Mouse (Mus musculus): ENCODE results near the gene Opn3. TPM values are rescaled to one million over a fixed set of nuclear protein-coding genes. Genes with fewer than 3 reads are reported as not detected.

Gene Opn3
- polyA plus RNA-seq, 1 experiment from 2014 or later = 10.5 TPM

DNA sequence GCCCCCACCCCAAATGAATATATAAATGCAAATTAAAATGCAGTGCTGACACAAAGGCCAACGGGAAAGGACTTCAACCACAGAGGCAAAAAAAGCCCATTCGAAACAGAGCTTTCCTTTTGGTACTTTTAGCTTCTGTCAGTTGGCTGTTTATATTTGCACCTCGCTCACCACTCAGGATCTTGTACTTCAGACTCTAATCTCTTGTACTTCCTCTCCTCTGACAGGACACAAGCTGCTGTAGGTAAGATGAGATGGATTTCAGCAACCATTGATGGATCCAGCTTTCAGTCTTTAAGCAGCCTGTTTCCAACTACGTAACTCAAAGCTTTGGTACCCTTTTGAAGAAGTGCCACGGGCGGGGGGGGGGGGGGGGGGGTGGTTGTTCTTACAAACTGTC is 11.6 kb downstream of the Opn3 start:
- TF ChIP-seq CTCF (IDR thresholded peaks at IDR 0.05; ENCODE audit: low read depth) = no peak
- Histone ChIP-seq H3K9ac (ENCODE audit: low read depth, low read length) (no peak overlapping the region), H3K36me3 (ENCODE audit: insufficient read depth, low read length) (no peaks in the 10 kb centered on the region), H3K4me1 (replicated peaks; ENCODE audit: insufficient read depth, low read length) (no peaks in the 10 kb centered on the region), H3K27me3 (ENCODE audit: insufficient read depth, low read length) (no peaks in the 10 kb centered on the region), H3K4me3 (replicated peaks; ENCODE audit: low read depth, low read length) (no peak overlapping the region), H3K27ac (no peak overlapping the region), H3K9me3 (replicated peaks; ENCODE audit: low read length) (no peaks in the 10 kb centered on the region), H3K4me2 (ENCODE audit: low read length) (no peak overlapping the region)
- WGBS = 88% methylated on average over 6 of the region's 6 CpGs
- no peak for DNase-seq (ENCODE audit: low spot score)
- no peak for ATAC-seq (replicated peaks; ENCODE audit: low FRiP score, low read depth)

DNA sequence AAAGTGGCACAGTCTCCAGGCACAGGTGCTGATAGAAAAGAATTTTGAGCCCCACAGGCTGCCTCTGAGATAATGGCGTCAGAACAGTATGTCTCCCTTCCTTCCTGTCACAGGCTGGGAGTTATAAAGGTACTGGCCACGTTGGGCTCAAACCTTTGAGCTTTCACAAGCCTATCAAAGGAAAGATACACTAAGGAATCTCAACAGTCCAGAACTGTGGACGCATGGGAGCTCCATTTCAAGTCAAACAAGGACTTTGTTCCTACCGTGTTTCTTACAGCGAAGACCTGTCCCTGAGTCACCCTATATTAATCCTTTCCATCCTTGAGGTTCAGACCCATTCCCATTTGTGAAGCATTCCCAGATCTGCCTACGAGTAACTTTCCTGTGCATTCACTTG is 15.1 kb downstream of the Opn3 start:
- DNase-seq (ENCODE audit: low spot score) (no peak), ATAC-seq (replicated peaks; ENCODE audit: low FRiP score, low read depth) (no peak)
- 75% methylated on average over 6 of the region's 6 CpGs for WGBS
- Histone ChIP-seq H3K4me3 (replicated peaks; ENCODE audit: low read depth, low read length) (no peak overlapping the region), H3K9ac (ENCODE audit: low read depth, low read length) (no peak overlapping the region), H3K36me3 (ENCODE audit: insufficient read depth, low read length) (no peaks in the 10 kb centered on the region), H3K4me2 (ENCODE audit: low read length) (no peak overlapping the region), H3K27me3 (ENCODE audit: insufficient read depth, low read length) (no peaks in the 10 kb centered on the region), H3K27ac (no peak overlapping the region), H3K4me1 (replicated peaks; ENCODE audit: insufficient read depth, low read length) (no peaks in the 10 kb centered on the region), H3K9me3 (replicated peaks; ENCODE audit: low read length) (no peaks in the 10 kb centered on the region)
- no peak for TF ChIP-seq CTCF (IDR thresholded peaks at IDR 0.05; ENCODE audit: low read depth)

DNA sequence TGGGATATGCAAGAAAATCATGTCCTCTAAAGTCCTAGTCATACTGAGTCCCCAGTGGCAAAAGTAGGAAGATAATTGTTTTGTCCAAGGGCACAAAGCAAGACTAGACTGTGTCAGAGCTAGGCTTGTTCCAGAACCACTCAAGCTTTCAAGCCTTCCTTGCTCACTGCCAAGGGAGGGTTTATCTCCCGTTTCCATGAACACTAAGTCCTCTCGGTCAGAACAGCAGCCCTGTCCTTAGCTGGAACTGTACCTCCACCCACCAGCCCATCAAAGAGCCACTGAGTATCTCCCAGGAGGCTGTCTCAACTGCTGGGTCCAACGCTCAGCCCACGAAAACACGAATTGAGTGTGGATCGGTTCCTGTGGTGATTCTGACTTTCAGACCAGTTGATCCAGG is 17.5 kb downstream of the Opn3 start:
- Histone ChIP-seq H3K4me3 (replicated peaks; ENCODE audit: low read depth, low read length) (no peak overlapping the region), H3K27me3 (ENCODE audit: insufficient read depth, low read length) (no peaks in the 10 kb centered on the region), H3K36me3 (ENCODE audit: insufficient read depth, low read length) (no peaks in the 10 kb centered on the region), H3K4me2 (ENCODE audit: low read length) (no peak overlapping the region), H3K9me3 (replicated peaks; ENCODE audit: low read length) (no peaks in the 10 kb centered on the region), H3K4me1 (replicated peaks; ENCODE audit: insufficient read depth, low read length) (no peaks in the 10 kb centered on the region), H3K9ac (ENCODE audit: low read depth, low read length) (no peak overlapping the region), H3K27ac (no peak overlapping the region)
- ATAC-seq (replicated peaks; ENCODE audit: low FRiP score, low read depth) = no peak
- WGBS = 64% methylated on average over 6 of the region's 6 CpGs
- DNase-seq (ENCODE audit: low spot score) = no peak
- TF ChIP-seq CTCF (IDR thresholded peaks at IDR 0.05; ENCODE audit: low read depth) = no peak

DNA sequence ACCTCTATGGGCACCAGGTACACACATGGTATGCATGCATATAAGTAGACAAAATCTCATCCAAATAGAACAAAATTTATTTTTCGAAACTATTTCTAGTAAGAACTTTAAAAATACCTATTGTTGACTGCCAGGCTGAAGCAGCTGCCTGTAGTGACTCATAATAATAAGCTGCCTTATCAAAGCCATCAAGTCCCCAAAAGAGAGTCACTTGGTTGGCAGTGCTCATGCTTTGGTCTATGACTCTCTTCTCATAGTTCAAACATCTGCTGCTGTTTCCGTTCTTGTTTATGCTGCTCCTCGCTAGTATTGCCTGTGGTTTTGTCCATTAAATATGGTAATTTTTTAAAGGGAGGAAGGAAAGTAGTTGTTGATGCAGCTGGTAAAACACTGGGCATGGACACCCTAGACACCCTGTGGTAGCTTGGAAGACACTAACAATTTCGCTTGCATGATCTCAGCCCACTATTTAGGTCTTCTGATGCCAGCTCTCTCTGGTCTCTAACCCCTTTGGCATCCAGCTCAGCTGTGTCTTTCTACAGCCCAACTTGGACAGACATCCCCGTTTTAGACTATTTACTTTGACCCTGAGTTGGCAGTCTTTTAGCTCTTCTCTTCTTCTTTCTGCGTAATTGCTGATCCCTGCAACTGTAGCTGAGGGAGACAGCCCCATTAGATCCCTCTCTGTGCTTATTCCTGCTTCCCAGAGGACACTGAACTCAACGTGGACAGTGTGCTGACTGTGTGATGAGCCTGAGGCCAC is 18.8 kb downstream of the Opn3 start:
- WGBS = 73% methylated on average over 7 of the region's 7 CpGs
- TF ChIP-seq CTCF (IDR thresholded peaks at IDR 0.05; ENCODE audit: low read depth) = no peak

DNA sequence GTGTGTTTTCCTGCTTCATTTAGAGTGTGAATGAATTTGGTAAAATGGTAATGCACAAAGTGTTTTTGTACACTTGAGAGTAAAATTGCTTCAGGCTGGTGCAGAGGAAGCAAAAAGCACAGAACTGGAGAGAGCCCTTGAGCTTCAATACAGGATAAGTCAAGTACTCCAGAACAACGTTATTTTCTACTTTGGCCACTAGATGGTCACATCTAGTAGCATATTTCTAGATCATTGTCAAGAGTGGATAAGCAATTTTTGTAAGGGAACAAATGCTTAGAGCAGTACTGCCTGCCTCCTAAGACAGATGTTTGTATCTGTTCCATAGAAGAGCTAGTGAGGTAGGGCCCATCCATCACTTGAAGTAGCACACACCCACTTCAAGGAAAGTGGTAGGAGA is 20.9 kb downstream of the Opn3 start:
- no peak for ATAC-seq (replicated peaks; ENCODE audit: low FRiP score, low read depth)
- 29% methylated on average over 1 of the region's 1 CpGs for WGBS
- peak; percentile 56; the same call in 1 of the 2 replicates for TF ChIP-seq CTCF (IDR thresholded peaks at IDR 0.05; ENCODE audit: low read depth)
- DNase-seq (ENCODE audit: low spot score) = peak; percentile 58
- no peaks in the 10 kb centered on the region for H3K4me1 ChIP-seq (replicated peaks; ENCODE audit: insufficient read depth, low read length)
- H3K9me3 ChIP-seq (replicated peaks; ENCODE audit: low read length) = no peaks in the 10 kb centered on the region
- no peak overlapping the region for H3K4me3 ChIP-seq (replicated peaks; ENCODE audit: low read depth, low read length)
- no peaks in the 10 kb centered on the region for H3K36me3 ChIP-seq (ENCODE audit: insufficient read depth, low read length)
- no peaks in the 10 kb centered on the region for H3K27me3 ChIP-seq (ENCODE audit: insufficient read depth, low read length)
- H3K4me2 ChIP-seq (ENCODE audit: low read length) = no peak overlapping the region
- no peak overlapping the region for H3K27ac ChIP-seq
- no peak overlapping the region for H3K9ac ChIP-seq (ENCODE audit: low read depth, low read length)

More for the DNA sequence above, 18.8 kb downstream of the Opn3 start:
- Histone ChIP-seq H3K27me3 (ENCODE audit: insufficient read depth, low read length) (no peaks in the 10 kb centered on the region), H3K4me2 (ENCODE audit: low read length) (no peak overlapping the region), H3K4me1 (replicated peaks; ENCODE audit: insufficient read depth, low read length) (no peaks in the 10 kb centered on the region), H3K9ac (ENCODE audit: low read depth, low read length) (no peak overlapping the region), H3K36me3 (ENCODE audit: insufficient read depth, low read length) (no peaks in the 10 kb centered on the region), H3K9me3 (replicated peaks; ENCODE audit: low read length) (no peaks in the 10 kb centered on the region), H3K27ac (no peak overlapping the region), H3K4me3 (replicated peaks; ENCODE audit: low read depth, low read length) (no peak overlapping the region)
- ATAC-seq (replicated peaks; ENCODE audit: low FRiP score, low read depth) = no peak
- DNase-seq (ENCODE audit: low spot score) = no peak

DNA sequence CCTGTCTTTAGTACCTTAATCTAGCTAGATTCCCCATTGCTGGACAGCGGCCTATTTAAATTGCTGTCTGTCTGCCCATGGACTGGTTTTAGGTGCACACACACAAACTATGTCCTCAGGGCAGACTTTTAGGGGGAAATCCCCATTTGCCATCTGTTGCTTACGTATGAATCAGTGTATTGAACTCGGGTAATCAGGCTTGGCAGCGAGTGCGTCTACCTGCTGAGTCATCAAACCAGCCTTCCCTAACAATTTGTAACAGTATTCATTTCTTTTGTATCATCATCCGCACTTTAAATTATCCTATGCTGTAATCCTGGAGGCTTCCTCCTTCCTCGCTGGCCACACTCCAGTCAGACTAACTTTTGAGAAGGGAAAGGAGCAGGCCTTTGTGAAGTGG is 22.5 kb downstream of the Opn3 start:
- no peak for TF ChIP-seq CTCF (IDR thresholded peaks at IDR 0.05; ENCODE audit: low read depth)
- ATAC-seq (replicated peaks; ENCODE audit: low FRiP score, low read depth) = no peak
- no peaks in the 10 kb centered on the region for H3K4me1 ChIP-seq (replicated peaks; ENCODE audit: insufficient read depth, low read length)

DNA sequence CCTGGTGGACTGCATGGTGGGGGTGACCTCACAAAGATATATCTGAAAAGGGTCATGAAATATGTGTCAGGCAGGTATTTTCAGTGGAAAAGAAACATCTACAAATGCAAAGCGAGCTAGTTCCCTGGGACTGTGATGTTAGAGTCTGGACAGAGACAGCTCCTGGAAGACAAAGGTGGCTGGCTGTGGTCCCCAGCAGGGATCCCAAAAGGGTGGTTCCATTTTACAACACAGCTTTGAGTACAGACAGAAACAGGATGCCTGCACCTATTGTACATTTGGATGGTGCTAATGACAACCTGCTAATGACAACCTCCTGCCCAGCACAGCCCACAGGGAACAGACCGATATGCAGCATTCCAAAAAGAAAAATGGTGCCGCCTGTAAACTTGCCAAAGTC is 23.1 kb downstream of the Opn3 start:
- no peaks in the 10 kb centered on the region for H3K9me3 ChIP-seq (replicated peaks; ENCODE audit: low read length)
- no peaks in the 10 kb centered on the region for H3K27me3 ChIP-seq (ENCODE audit: insufficient read depth, low read length)
- WGBS = 94% methylated on average over 3 of the region's 3 CpGs
- ATAC-seq (replicated peaks; ENCODE audit: low FRiP score, low read depth) (no peak), DNase-seq (ENCODE audit: low spot score) (no peak)
- H3K9ac ChIP-seq (ENCODE audit: low read depth, low read length) = no peak overlapping the region
- TF ChIP-seq CTCF (IDR thresholded peaks at IDR 0.05; ENCODE audit: low read depth) = no peak
- no peaks in the 10 kb centered on the region for H3K4me1 ChIP-seq (replicated peaks; ENCODE audit: insufficient read depth, low read length)
- H3K4me3 ChIP-seq (replicated peaks; ENCODE audit: low read depth, low read length) = no peak overlapping the region
- no peak overlapping the region for H3K27ac ChIP-seq
- no peaks in the 10 kb centered on the region for H3K36me3 ChIP-seq (ENCODE audit: insufficient read depth, low read length)
- H3K4me2 ChIP-seq (ENCODE audit: low read length) = no peak overlapping the region

More for the DNA sequence above, 22.5 kb downstream of the Opn3 start:
- H3K4me3 ChIP-seq (replicated peaks; ENCODE audit: low read depth, low read length) = no peak overlapping the region
- H3K36me3 ChIP-seq (ENCODE audit: insufficient read depth, low read length) = no peaks in the 10 kb centered on the region
- no peak overlapping the region for H3K4me2 ChIP-seq (ENCODE audit: low read length)
- no peak overlapping the region for H3K27ac ChIP-seq
- H3K9ac ChIP-seq (ENCODE audit: low read depth, low read length) = no peak overlapping the region
- DNase-seq (ENCODE audit: low spot score) = no peak
- H3K27me3 ChIP-seq (ENCODE audit: insufficient read depth, low read length) = no peaks in the 10 kb centered on the region
- no peaks in the 10 kb centered on the region for H3K9me3 ChIP-seq (replicated peaks; ENCODE audit: low read length)
- 81% methylated on average over 7 of the region's 7 CpGs for WGBS
